Mouse (Mus musculus) right cerebral cortex, postnatal 14 days (tissue): ENCODE measurements at regions not wholly inside any gene's neighbourhood (a gene's known extent, or its start where the extent isn't known, plus 50 kb on each side); places are given as distances from the start of the nearest gene placed in this dataset.
A peak's percentile ranks its signal among the peaks of the same experiment; 100 is the strongest.

Experiments used
- DNase-seq: peaks from one replicate; pipeline ENCODE4 v3.0.0; 2022

GRCm38 (mm10) chr1:88575917-88576669 lies 66.2 kb upstream of the Glrp1 start:
- DNase-seq, result no peak

GRCm38 (mm10) chr1:88575291-88575690 lies 65.4 kb upstream of the Glrp1 start:
- no peak for DNase-seq

GRCm38 (mm10) chr1:88572161-88572560 lies 62.3 kb upstream of the Glrp1 start:
- DNase-seq, result no peak

GRCm38 (mm10) chr1:88568447-88569053 lies 58.7 kb upstream of the Glrp1 start:
- no peak for DNase-seq

GRCm38 (mm10) chr1:88567198-88567597 lies 57.3 kb upstream of the Glrp1 start:
- no peak for DNase-seq

GRCm38 (mm10) chr1:88566426-88566825 lies 56.6 kb upstream of the Glrp1 start:
- no peak for DNase-seq

- no peak for DNase-seq
Observed at GRCm38 (mm10) chr1:88564825-88565224, 55.0 kb upstream of the Glrp1 start.

- DNase-seq, result peak; percentile 90
Observed at GRCm38 (mm10) chr1:88562361-88562760, 52.5 kb upstream of the Glrp1 start.

- DNase-seq, result no peak
Observed at GRCm38 (mm10) chr1:88560771-88561170, 50.9 kb upstream of the Glrp1 start.
